Mouse (Mus musculus): ENCODE results near the gene Bzw1.
"Not testable (repeated sequence)": the region's sequence is repeated elsewhere in the genome, so short reads cannot be mapped to it uniquely, and the experiment has no call there.

Bzw1 gene

DNA sequence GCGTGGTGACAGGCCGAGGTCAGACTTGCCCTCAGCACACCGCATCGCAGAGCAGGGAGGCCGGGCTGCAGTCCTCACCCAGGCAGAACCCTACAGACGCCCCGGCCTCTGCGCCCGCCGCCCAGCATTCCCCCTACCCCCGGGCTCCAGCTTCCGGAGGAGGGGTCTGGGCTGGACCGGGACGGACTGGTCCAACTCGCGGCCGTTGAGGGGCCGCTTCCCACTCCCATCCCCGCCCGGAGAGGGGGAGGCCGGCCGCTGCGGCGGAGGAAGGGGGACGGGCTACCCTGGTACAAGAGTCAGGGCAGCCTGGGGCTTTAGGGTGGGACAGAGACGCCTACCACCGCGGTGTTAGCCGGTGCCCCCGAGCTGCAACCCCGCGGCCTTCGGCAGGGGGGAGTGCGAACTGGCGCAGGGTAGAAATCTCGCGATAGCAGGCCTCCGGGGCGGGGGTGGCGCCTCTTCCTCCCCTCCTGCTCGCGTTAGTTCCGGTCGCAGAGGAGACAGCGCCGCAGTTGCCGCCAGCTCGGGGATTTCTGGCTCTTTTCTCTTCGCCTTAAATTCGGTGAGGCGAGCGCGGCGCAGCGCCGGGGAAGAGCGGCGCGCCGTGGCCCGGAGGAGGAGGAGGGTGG is at the start of gene Bzw1:
Bzw1 (plus strand) TSS at position 247 of the 632 bp plus-strand sequence.
- DNase-seq (ENCODE audit: low spot score in 2 of 2): peak; percentile 89 to 90

DNA sequence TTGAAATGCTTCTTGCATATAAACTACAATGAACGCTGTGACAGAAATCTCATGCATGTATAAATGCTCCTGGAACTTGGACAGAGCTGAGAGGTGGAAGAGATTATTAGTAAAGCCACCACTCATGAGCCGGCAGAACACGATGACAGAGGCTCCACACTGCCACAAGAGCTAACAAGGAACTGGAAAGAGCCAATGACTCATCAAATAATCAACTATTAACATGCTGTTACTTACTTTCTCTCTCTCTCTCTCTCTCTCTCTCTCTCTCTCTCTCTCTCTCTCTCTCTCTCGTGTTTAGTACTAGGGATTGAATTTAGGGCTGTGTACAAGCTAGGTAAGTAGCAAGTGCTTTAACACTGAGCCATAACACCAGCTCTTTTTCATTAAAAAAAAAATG is 48.8 kb upstream of the Bzw1 start:
- no peak for DNase-seq (ENCODE audit: low spot score in 2 of 2)

DNA sequence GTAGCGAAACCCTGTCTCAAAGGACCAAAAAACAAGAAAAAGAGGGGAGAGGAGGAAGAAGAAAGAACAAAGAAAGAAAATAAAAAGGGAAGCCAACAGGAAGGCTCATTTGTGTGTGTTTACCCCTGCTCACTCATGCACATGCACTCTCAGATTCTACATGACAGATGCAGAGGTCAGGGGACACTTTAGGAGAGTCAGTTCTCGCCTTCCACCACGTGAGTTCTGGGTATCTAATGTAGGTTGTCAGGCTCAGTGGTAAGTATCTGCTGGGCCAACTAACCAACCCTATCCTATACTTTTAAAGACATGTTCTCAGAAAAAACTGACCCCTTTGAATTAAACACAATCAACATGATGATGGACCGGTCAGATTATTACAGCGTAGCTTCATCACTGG is 48.1 kb upstream of the Bzw1 start:
- no peak for DNase-seq (ENCODE audit: low spot score in 2 of 2)

DNA sequence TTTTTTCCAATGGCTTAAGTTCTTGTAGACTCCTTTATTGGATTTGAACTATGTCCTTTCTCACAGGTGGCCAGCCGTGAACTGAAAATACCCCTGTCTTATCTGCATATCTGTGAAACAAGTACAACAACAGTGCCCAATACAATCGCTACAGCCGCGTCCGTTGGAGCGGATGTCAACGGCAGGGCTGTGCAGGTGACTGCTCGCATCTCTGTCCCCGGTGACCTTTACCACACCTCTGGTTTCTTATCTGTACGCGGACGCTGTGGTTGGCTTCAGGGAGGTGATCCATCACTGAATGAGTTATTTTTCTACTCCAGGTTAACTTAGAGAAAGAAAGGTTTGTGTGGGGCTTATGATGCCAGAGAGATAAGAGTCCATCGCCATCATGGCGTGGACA is 46.5 kb upstream of the Bzw1 start:
- DNase-seq (ENCODE audit: low spot score in 2 of 2): no peak

DNA sequence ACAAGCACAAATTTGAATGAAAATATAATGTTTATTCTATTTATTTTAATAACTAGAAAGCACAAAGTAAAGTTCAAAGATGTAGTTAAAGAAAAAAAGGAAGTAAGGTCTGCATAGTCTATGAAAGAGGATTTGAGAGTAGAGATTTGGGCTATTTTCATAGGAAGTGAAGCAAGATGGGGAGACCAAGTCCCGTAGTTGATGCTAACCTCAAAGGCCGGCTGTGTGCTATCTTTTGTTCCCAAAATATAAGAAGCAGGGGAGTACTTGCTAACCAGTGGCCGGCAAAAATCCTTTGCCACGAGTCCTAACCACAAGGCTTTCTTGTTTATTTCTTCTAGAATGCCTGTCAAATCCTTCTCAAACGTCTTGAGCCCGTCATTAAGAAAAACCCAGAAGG is 44.0 kb upstream of the Bzw1 start:
- DNase-seq (ENCODE audit: low spot score in 2 of 2): no peak

DNA sequence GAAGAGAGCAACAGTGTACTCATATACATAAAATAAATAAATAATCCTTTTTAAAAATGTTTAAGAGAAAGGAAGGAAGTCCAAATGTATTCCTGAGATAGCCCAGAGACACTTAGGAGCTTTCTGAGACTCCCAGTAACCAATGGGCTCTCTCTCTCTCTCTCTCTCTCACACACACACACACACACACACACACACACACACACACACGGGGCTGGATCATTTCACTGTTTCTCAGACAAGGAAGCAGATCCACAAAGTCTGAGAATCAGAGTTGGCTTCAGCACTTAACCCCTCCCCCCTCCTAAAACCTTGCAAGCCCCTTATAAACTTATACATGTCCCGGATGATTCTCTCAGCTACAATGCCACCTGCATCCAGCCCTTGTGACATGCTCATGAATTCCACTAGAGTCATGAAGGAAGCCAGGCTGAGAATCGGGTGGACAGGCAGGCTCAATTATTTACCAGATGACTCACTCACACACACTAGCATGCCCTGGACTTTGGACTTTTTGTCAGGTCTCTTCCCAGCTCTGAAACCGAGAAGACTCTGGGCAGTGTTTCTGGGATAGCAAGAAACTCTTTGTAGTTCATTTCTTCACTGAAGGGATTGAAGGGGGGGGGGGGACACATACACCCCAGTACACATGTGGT is 39.3 kb upstream of the Bzw1 start:
- DNase-seq (ENCODE audit: low spot score in 2 of 2): no peak

DNA sequence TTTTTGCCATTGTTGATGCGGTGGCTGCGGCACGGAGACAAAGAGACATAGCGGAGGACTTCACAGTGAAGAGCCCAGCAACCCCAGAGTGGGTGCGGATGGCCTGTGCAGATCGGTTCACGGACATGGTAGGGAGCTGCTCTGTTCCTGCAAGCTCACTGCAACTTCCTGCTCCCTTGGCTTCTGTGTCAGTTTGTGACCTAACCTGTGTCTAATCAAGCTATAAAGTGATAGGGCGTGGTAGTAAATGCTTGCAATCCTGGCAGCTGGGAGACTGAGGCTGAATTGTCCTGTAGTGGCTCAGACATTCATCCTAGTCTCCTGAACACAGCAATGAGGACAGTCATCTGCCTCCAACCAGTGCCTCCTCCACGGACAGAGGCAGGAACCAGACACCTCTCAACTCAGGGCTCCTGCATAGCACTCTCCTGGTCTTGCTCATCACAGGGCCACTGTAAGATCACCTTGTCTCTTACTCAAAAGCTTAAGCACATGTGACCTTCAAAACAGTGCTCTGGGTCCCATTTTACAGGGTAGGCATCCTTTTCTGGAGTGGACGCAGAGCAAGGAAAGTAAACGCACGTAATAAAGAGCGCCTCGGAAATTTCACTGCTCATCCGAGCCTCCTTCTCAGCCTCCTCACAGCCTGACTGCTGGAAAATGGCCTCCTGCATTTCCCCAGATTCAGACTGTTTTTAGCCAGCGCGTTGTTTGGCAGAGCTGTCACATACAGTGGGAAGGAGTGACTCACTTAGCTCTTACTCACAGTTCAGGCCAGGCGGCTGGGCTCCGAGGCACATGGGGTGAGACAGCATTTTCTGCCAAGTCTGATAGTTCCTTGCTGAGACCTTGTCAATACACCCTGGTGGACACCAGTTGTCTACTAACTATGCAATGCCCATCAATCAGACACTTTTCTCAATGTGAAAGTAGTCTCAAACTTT is 33.5 kb upstream of the Bzw1 start:
- DNase-seq (ENCODE audit: low spot score in 2 of 2): peak; percentile 19 to 71

DNA sequence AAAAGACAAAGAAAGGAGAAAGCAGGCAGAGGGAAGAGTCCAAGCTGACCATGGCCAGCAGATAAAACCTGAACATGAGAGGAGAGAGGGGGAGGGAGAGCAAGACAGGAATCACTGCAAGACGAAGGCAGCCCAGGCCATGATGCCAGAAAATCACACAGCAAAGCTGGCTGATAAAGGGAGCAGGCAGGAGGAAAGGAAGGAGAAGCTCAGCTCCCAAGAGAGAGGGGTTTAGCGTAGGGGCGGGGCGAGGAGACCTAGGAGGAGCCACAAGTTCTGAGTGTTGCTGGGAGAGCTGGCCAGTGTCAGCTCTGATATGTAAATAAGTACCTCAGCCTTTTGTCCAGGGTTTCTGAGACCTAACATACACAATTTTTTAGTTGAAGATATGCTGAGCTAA is 30.4 kb upstream of the Bzw1 start:
- no peak for DNase-seq (ENCODE audit: low spot score in 2 of 2)

DNA sequence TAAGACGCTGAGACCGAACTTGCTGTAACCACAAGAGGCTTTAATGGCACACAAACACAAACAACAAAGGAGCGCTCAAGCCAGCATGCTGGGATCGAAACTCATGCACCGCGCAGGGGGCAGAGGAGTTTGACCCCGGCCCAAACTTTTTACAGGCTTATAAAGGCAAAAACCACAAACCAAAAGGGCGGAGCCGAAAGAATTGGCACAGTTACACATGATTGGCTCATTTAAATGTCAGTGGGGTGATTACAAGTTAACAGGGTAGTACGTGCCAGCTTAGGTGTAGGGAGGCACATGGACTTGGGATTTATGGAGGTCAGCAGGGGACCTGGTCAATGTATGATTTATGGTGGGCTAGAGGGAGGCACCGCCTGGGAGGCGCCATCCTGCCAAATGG is 28.1 kb upstream of the Bzw1 start:
- DNase-seq (ENCODE audit: low spot score in 2 of 2): no peak

DNA sequence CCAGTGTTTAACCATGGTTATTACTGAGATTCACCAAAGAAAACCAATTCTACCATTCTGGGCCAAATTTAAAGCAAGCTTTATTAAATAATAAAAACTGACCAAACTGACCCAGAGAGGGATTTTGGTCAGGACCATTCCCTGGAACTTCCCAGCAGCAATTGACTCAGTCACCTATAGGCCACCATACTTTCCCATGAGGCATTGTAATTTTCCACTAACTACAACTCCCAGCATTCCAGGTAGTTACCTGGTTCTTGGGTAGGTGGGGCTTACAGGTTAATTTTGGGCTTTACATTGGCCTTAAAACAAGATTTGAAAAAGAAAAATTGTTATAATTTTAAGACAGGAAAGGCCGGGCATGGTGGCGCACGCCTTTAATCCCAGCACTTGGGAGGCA is 26.9 kb upstream of the Bzw1 start:
- DNase-seq (ENCODE audit: low spot score in 2 of 2): no peak

DNA sequence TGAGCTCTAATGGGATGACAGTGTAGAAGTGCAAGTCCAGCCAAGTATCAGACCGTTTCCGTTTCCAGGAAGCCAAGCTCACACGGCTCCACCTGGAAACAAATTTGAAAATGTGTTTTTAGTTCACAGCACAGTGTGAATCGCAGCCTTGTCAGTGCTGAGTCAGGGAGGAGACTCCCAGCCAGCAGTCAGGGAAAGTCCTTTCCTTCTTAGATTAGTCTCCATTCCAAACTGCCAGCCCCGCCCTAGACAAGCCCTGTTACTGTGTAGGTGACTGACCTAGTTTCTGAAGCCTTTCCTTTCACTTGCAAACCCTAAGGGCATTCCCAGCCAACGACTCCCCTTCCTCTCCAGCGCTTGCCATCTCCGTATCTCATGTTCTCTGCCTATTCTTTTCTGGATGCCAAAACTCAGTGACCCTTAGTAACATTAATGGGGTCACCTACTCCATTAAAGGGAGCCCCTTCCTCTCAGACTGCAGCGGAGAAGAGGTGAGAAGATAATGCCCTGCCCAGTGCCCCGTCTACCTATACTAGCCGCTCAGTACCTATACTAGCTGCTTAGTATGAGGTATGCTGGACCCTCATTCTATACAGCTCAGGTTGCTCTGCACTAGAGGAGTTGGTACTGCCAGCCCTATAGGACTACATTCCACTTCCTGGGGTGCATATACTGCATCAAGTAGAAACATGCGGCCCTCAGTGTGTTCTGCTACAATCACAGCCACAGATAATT is 25.8 kb upstream of the Bzw1 start:
- DNase-seq (ENCODE audit: low spot score in 2 of 2): peak; percentile 21 to 25

DNA sequence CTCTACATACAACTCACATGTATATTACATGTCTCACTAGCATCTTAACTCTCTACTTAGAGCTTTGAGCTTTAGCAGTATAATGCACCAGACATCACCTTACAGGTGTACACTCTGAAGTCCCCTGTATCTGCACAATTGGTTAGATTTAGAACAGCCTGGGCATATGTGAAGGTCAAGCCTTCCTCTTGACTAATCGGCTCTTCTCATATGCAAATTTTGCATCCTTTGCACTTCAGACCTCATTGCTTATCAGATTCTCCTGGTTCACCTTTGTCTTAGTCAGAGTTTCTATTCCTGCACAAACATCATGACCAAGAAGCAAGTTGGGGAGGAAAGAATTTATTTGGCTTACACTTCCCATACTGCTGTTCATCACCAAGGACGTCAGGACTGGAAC is 23.0 kb upstream of the Bzw1 start:
- DNase-seq (ENCODE audit: low spot score in 2 of 2): no peak

DNA sequence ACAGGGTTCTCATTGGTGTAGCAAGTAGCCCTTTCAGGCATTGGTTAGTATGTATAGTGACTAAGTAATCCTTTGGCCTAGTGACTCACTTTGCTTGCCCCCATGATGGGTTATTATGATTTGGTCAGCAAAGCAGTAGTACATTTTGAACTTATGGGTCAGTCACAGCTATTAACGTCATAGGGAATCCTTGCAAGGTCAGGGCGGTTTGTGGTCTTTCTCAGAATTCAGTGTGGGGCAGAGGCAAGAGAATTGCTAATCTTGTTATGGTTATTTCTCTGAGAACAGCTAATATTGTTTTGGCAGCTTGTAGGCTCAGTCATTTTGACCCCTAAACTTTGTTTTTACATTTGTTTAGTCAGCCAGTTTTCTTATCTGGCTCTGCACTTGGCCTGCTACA is 18.4 kb upstream of the Bzw1 start:
- DNase-seq (ENCODE audit: low spot score in 2 of 2): not testable (repeated sequence)

DNA sequence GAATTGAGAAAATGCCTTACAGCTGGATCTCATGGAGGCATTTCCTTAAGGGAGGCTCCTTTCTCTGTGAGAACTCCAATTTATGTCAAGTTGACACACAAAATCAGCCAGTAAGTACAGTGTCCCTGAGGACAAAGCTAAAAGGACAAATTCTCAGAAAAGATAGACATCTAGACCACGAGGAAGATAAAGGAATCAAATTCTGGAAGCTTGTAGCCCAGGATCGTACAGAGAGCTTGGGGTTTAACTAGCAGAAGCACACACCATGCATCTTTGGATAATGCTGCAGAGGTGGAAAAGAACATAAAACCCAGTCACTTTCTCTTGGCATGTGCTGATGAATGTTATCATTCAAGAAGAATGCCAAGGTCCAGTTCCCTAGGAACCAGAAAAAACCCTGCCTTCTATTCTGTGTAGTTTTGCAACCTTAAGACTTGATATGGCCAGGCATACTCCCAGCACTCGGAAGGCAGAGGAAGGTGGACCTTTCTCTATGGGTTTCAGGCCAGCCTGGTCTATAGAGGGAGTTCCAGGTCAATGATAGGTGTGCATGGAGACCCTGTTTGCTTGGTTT is 17.0 kb upstream of the Bzw1 start:
- no peak for DNase-seq (ENCODE audit: low spot score in 2 of 2)

DNA sequence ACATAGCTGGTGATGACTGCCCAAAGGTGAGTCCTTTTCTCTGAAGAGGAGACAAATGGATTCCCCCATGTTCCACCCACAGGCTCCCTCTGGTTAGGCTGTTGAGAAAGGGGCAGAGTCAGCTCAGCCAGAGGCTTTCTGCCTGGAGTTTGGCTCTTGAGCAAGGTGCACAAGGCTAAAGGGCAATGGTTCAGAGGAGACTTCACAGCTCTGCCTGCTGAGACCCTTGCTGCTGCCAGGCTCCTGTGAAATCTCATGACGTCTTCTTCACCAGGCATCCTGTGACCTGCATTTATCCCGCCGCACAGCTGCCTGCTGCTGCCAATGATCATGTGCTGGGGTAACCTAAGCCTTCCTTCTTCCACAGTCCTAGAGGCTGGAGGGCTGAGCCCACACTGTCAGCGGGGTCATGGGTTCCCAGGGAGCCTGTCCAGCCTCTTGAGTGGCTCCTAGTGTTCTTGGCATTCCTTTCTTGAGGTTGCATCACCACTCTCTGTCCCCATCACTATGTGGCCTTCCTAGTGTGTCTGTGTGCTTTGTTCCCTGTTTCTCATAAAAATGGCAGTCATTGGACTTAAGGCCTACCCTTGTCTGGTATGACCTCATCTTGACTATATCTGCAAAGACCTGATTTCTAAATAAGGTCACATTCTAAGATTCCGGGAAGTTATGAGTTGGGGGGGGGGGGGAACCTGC is 10.0 kb upstream of the Bzw1 start:
- no peak for DNase-seq (ENCODE audit: low spot score in 2 of 2)

DNA sequence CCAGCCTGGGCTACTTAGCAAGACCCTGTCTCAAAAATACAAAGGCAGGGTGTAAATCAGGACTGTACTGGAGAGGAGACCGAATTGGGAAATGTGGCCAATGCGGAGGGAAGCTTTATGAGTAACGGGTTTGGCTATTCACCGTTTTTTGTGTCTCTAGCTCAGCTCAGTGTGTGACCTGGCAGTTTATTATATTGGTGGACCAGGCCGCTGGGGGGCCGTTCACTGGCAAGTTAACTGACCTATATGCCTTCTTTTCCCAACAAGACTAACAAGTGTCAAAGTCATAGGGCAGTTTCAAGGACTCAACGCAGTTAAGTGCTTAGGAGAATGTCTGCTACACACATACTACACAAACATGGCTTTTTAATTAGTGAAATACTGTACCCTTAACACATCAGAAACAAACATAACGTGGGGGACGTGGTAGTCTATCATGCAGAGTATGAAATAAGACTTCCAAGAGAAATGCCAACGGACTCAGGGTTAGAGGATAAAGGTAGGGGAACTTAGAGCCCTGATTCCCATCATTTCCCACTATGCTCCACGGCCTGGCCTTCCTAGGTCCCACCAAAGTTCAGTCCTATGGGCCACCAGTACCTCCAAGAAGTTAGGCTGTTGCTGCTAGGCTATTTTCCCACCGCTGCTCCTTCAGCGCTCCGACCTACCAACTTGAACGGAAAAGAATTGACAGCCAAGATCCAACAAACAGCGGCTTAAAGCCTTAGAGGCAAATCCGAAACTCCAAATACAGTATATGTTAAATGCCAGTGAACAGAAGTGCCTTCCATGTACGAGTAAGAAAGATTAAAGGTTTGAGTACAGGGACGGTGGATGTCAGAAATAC is 1.1 kb upstream of the Bzw1 start:
- DNase-seq (ENCODE audit: low spot score in 2 of 2): no peak

DNA sequence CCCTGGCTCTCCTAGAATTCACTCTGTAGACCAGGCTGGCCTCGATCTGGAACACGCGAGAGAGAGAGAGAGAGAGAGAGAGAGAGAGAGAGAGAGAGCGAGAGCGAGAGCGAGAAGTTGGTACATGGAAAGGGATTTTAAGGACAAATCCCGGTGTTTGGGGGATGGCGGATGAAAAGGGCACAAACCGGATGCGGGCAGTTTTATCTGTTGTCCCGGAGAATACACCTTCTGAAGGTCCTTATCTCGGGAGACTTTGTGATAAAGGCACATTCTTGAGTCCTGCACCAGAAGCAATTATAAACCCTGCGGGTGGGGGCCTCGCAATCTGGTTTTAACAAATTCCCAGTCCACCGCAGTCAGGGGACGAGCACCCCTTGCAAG is 438 bp upstream of the Bzw1 start:
- DNase-seq (ENCODE audit: low spot score in 2 of 2): no peak

DNA sequence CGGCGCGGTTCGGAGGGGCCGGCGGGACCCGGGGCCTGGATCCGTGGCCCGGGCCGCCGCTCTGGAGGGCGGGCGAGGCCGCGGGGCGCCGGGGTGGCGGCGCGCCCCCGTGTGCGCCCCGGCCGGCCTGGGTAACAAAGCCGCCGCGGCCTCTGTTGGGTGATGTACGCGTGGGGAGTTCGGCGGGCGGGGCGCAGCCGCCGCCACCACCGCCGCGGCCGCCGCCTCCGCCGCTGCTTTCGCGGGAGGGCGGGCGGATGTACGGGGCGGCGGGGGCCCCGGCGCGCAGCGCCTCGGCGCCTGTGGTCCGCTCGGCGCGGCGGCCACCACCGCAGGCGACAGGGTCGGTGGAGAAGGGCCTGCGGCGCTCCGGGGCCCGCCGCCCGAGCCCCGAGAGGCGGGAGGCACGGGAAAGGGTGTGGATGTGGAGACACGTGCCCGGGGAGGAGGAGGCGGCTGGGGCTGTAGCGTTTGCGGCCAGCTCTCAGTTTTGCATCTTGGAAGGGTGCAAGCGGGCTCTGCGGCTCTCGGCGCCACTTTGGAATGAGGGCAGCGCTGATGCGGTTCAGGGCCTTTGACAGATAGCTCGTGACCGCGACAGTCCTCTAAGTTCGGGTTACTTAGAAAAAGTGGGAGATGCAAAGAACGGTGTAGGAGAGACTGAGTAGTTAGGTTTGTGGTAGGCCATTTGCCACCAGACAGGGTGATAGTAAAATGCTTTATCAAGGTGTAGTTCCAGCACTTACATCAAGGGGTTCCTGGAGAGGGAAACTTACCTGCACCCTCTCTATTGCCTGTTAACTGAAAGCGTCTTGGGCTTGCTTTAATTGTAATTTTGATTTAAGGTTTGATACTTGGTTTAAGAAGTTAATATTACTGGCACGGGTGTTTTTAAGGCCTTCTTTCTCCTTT is 842 bp downstream of the Bzw1 start:
- peak; percentile 23 to 46 for DNase-seq (ENCODE audit: low spot score in 2 of 2)

DNA sequence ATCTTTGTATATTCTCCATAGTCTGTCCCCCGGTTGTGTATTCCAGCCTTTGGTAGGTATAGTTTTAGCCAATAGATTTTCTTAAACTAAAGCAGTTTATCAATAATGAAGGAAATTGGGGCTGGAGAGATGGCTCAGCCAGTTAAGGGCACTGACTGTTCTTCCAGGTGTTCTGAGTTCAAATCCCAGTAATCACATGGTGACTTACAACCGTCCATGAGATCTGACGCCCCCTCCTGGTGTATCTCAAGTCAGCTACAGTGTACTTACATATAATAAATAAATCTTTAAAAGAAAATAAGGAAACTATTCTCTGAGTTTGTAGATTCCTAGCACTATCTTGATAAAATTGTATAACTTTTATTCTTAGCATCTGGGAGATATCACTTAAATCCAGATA is 2.6 kb downstream of the Bzw1 start:
- DNase-seq (ENCODE audit: low spot score in 2 of 2): no peak
